Mouse (Mus musculus) frontal cortex, adult (tissue): ENCODE data around the gene Chka.

Experiments
- ATAC-seq: cut with Nextera tagmentation; 2 replicates; pipeline ENCODE4 v1.9.2; 2017; ENCODE audit warnings: mild to moderate bottlenecking, moderate library complexity, mixed read lengths; ENCODE audit not compliant: low TSS enrichment

The Chka gene

GRCm38 (mm10) chr19:3851502-3851962 is at the start of gene Chka:
TSS of gene Chka (plus strand) at chr19:3851773.
- ATAC-seq, result peak; percentile 96

DNA sequence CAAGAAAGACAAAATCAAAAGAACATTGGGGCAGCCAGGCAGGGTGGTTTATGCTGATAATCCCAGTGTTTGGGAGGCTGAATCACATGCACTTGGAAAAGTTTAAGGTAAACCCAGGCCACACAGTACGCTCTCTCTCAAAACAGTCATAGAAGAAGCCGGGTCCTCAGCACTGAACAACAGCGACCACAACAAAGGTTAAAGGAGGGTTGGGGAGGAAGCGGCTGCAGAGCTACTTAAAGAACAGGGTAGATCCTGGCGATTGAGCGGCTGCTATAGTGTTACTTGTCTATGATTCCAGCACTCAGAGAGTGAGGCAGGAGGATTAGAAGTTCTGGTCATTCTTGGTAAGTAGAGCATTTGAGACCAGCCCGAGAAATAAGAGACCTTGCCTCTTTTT is 46.0 kb upstream of the Chka start:
- ATAC-seq, result no peak

DNA sequence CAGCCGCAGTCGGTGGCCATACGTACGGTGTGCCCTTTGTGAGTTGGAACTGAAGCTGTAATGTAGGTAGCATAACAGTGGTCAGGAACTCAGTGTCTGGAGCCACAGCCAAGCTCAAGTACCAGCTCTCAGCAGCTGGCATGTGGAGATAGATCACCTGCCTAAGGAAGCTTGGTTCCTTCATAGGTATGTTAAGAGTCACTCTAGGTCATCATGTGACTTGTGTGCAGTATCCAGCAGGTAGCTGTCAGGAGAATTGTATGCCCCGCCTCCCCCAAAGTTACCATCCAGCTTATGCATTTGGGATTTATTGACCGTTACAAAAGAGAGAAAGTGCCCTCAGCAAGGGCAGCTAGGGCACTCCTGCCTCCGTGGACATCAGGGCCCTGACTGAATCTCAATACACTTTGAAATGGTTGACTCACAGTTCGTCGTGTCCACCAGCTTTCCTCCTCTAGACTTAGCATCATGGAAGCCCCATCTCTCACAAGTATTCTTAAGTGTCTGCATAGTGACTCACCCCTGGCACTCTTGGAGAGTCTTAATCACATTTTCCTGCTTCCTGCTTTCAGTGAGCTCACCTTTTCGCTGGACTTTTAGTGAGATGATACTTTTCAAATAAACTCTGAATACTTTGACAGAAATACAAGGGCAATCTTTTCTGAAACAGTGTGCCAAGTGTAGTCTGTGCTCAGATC is 40.9 kb upstream of the Chka start:
- ATAC-seq, result no peak

- no peak for ATAC-seq
Measured at GRCm38 (mm10) chr19:3814461-3814860, 37.1 kb upstream of the Chka start.

DNA sequence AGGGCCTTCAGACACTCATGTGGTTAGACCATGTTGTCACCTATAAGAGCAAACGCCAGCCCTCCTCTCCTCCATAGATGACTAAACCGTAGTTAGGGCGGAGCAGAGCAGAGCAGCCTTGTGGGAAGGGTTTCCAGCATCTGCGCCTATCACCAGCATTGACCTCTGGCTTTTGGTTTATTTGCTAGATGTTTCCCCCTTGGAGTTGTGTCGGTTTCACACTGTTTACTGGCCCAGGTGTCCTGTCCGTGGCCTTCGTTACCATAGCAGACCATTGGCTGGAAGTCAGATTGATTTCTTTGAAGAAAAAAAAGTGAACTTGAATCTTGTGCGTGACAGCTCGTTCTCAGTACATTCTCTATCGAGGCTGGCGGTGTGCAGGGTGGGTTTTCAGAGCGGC is 35.7 kb upstream of the Chka start:
- no peak for ATAC-seq

GRCm38 (mm10) chr19:3819080-3819479 is 32.5 kb upstream of the Chka start:
- no peak for ATAC-seq

DNA sequence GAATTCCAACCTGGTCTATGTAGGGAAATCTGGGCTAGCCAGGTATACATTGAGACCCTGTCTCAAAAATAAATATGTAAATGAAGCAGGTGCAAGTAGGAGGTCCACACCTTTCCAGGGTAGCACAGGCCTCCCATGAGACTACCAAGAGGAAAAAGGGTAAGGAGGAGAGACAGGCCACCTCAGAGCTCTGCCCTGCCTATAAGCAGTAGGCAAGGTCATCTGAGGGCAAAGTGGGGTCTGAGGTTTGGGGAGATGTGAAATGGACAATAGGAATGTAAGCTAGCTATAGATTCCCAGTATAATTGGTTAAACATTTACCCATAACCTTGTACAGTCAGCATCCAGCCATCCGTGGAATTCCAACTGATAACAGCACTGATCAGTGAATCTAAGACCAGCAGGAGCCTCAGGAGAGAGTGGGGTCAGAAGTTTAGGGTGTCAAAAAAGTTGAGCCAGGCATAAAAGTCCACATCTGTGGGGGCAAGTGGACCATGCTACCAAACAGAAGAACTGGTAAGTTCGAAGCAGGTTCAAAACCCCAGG is 31.6 kb upstream of the Chka start:
- no peak for ATAC-seq

DNA sequence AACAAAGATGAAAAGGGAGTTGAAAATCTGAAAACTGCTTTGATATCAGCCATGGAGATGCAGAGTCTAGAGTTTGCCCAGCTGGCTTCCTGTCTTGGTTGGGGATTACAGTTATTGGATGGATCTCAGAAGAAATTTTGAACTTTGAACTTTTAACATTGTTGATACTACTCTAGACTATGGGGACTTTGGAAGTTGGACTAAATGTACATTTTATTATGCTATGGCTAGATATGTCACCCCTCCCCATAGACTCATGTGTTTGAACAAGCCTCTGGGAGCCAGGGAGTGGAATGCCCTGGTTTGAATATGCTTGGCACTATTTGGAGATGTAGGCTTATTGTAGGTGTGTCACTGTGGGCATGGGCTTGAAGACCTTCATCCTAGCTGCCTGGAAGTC is 26.5 kb upstream of the Chka start:
- no peak for ATAC-seq

DNA sequence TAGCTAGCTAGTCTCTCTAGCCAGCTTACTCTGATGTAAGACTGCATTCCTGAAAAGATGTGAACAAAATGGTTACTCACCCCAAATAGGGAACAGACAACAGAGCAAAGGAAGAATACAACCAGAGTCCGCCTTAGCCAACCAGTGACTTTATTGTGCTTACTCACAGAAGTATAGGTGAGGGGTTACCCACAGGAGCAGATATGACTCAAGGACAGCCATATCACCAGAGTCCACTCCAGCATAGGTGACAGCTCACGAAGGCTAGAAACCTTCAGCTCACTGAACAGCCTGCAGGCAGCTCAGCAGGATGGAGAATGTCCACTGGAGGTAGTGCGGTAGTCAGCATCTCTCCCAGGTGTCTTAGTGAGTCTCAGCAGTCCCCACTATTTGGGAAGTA is 21.7 kb upstream of the Chka start:
- no peak for ATAC-seq

DNA sequence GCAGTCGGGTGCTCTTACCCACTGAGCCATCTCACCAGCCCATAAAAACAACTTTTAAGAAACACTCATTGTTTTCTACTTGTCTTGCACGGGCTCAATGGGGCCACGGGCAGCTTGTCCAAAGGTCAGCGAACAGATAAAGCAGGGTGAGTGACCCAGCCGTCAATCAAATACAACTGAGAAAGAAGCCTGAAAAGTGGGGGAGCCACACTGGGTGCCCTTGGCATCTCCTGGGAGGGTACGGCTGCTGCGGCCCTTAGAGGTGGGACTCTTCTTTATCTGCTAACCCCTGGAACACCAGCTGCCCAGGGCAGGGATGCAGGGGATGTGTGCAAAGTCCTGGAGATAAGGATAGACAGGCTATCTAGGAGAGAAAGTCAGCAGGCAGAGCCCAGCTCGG is 19.9 kb upstream of the Chka start:
- ATAC-seq, result no peak

GRCm38 (mm10) chr19:3832851-3833353 is 18.7 kb upstream of the Chka start:
- no peak for ATAC-seq

GRCm38 (mm10) chr19:3834301-3834700 is 17.3 kb upstream of the Chka start:
- no peak for ATAC-seq

- ATAC-seq, result no peak
Measured at GRCm38 (mm10) chr19:3836791-3837190, 14.8 kb upstream of the Chka start.

DNA sequence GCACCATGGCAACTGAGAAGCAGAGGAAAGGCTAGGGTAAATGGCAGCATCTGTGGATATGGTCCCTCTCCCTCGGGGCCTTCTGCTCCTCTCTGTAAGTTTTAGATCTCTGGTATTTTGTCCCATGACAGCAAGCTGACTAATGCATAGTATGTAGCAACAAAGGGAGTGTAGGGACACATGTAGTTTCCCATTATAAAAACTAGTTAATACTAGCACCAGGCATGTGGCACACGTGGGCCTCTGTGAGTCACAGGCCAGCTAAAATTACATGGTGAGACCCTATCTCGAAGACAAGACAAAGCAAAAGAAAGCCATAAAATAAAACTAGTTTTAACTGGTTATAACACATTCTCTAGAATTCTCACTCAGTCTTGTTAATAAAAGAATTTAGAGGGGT is 12.6 kb upstream of the Chka start:
- ATAC-seq, result no peak

DNA sequence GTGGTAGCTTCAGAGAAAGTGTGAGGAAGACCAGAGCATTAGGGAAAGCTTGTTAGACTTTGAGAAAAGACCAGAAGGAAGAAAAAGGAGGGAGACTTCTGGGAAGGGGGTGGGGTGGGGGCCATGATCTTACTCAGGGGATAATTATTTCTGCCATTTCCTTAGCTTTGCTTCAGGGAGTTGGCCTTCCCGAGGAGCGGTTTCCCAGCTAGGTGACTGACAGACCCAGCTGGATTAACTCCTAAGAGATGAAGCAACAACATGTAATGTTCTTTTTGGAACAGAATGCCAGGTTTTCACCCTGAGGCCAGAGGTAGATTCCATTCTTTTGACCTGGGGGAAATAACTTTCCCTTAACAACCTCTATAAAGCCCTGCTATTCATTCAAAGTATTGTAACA is 11.9 kb upstream of the Chka start:
- no peak for ATAC-seq

DNA sequence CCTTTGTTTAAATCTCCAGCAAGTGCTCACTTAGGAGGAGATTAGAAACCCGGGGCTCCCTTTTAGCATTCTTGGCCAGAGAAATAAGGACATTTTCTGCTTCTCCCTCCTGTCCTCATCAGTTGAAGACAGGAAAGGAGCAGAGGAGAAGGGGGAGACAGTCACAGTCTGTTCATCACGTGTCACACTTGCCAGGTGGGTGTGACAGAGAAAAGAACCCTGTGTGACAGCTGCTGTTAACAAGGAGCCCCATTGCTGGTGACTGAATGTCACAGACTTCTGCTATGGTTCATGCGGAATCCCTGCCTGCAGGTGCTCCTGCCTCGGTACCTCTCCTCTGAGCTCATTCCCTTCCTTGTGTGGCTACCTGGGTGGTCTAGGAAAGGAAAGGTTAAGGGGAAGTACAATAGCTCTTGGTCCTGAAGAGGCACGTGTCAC is 11.3 kb upstream of the Chka start:
- no peak for ATAC-seq

DNA sequence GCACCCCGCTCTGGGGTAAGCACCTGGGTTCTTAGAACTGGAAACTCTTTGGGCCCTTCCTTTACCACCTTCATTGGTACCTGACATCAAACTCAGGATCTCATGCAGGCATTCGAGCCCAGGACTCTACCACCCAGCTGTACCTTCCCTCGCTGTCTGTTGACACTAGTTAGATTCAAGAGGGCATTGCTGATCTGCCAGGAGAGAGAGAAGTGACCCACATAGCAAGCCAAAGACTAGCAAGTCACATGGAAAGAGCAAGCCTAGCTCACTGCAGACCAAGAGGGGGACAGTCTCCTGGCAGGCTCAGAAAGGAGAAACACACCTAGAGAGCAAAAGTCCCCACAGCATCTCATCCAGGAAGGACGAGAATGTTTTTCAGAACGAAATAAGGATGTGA is 10.9 kb upstream of the Chka start:
- no peak for ATAC-seq

DNA sequence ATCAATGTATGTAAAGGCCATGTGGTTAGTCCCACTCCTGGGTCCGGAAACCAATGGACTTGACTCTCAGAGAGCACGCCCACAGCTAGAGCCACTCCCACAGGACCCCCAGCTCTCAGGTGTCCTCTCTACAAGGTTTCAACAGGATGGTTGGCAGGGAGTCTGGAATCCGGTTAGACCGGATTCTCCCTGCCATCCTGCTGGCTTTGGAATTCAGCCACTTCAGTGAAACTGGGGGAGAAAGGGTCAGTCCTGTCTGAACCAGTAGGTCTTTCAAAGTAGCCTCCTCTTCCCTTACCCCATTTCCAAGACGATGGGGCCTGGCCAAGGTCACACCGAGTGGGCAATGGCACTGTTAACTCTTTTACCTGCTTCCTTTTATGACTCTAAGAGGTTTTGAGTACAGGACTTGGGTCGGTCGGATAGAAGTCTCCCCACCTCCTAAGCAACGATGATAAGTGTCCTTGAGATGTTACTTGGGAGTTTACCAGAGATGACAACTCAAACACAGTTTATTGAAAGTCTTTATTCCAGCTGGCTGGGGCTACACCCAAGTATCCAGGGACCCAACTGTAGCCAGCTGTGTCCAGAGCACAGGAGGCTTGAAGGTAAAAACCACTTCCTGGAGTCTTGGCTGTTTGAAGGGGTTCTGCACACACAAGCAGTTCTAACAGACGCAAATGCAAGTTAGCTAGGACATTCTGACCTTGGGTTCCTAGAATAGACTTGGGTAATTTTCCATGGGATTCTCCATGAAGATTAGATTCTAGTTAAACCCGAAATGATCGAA is 9.0 kb upstream of the Chka start:
- no peak for ATAC-seq

DNA sequence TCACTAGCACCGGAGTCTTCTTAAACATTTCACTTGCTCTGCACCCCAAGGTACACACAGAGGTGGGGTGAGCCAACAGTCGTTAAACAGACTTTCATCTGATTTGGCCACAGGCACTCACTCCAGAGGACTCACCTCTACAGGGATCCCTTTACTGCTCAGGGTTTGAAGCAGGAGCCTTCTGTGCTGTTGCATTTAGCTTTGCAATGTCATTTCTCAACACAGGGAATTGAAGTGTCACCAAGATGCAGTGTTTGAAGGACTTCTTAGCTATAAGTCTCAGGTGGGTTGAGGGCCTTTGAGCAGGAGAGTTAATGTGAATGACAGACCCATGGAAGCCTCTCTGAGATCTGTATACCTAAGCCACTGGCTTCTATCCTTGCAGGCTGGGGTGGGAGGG is 7.9 kb upstream of the Chka start:
- no peak for ATAC-seq

GRCm38 (mm10) chr19:3844836-3845235 is 6.7 kb upstream of the Chka start:
- ATAC-seq, result no peak

GRCm38 (mm10) chr19:3845339-3845738 is 6.2 kb upstream of the Chka start:
- no peak for ATAC-seq

DNA sequence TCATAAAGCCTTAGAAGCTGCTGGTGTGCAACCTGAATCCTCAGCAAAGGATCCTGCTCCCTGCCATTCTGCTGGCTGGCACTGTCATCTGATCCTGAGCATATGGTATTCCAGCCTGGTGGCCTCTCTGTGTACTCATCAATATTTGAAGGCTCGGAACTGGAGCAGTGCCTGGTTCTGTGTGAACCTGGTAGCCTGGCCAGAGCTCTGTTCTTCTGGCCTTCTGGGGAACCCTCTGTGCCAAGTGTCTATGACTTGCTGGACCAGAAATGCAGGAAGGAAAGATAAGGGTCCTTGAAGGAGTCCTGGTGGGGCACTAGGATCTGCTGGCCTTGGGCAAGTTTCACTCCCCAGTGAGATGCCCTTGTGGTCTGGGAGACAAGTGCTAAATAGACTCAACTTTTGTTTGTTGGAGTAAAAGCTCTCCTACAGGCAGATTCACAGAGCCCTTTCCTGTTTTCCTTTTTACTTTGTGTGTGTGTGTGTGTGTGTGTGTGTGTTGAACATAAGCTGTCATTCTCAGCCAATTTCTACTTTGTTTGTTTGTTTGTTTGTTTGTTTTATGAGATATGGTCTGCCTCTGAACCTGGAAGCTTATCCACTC is 5.7 kb upstream of the Chka start:
- no peak for ATAC-seq
